Mouse (Mus musculus) liver, adult 10 weeks (tissue): ENCODE measurements around the gene Ffar4. TPM values are rescaled to one million over a fixed set of nuclear protein-coding genes. Genes with fewer than 3 reads are reported as not detected.

Experiments
- polyA plus RNA-seq: library from polyadenylated mRNA; stranded (reverse); fragments of 350-450 nt; fragmentation: Illumina TruSeq; extraction: RNeasy Lipid Tissue Mini Kit (QIAGEN cat#74804); gene quantifications from one replicate; pipeline ENCODE4 v1.2.3, GENCODE M21; 2014; ENCODE audit warnings: low read depth, low replicate concordance

The Ffar4 gene
- 0.37 TPM for polyA plus RNA-seq

DNA sequence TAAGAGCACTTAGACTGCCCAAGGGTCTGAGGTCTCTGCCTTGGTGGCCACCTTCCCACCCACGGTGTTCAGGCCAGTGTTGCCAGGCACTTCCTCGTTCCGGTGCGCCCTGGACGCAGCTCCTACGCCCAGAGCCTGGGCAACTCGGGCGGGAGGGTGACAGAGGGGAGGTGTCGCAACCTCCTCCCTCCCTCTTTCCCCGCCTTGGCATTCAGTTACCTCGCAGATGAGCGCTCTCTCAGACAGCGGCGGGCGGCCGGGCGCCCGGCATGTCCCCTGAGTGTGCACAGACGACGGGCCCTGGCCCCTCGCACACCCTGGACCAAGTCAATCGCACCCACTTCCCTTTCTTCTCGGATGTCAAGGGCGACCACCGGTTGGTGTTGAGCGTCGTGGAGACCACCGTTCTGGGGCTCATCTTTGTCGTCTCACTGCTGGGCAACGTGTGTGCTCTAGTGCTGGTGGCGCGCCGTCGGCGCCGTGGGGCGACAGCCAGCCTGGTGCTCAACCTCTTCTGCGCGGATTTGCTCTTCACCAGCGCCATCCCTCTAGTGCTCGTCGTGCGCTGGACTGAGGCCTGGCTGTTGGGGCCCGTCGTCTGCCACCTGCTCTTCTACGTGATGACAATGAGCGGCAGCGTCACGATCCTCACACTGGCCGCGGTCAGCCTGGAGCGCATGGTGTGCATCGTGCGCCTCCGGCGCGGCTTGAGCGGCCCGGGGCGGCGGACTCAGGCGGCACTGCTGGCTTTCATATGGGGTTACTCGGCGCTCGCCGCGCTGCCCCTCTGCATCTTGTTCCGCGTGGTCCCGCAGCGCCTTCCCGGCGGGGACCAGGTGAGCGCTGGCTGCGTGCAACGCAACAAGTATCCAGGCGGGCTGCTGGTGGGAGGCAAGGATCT is at the start of gene Ffar4:
Ffar4 (plus strand) TSS at position 214 of the 901 bp plus-strand sequence.

DNA sequence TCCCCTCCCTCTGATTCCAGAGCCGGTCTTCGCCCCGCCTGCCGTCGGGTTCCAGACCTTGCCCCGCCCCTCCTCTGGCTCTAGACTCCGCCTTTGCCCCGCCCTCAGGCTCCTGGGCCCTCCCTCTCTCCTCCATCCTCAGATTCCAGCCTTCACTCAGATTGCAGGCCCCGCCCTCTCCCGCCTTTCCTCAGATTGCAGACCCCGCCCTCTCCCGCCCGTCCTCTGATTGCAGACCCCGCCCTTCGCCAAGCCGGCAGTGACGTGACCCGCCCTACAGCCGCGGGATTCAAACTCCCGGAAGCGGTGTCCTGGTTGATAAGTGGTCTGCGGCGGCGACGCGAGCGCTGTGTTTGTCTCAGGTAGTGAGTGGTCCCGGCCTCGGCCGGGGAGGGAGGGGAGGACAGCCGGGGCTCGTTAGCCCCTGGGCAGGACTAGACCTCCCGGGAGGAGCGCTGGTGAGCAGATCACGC is 42.1 kb upstream of the Ffar4 start, which contains the start of gene Cep55:
Cep55 (plus strand) TSS at position 292 of the 473 bp plus-strand sequence.

DNA sequence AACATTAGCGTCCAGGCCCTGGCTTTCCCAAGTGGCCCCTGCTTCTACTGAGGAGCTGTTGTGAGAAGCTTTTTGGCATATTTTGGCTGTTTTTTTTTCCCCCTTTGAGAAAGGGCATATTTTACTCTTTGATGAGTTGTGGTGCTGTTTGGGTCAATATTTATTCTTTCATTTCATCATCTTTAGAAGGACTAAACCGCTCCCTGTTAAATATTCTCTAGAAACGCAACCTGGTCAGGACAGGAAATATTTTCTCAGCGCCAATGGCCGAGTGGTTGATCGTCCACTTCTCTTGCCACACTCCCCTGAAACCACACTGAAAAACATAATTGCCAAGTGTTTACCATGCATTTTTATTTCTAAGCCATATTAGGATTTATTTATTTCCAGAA is 28.3 kb downstream of the Ffar4 start, which contains the start of gene Rbp4:
Rbp4 (minus strand) TSS at position 63 of the 392 bp plus-strand sequence.

DNA sequence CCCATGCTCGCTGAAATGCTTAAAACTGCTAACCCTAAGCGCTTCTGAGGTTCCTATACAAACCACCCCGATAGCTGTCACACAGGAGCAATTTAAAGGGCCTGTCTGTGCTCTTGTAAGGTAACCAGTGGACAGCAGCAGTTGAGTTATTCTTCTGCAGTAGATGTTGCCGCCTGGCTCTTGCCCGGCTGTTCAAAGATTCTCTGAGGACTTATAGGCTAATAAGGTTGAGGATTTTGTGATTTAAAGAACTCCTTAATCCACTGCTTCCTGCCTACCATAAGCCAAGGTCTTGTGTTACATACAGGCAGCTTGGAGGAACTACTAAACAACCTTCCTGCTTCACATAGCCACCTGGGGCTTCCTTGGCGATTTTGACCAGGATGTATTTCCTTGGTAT is 35.6 kb downstream of the Ffar4 start, which contains the start of gene Pde6c:
Pde6c (plus strand) TSS at position 301 of the 400 bp plus-strand sequence.

Other genes with a start within 250 kb of the Ffar4 start
- 1.8 TPM for gene Myof, start 53.5 kb upstream of the Ffar4 start, polyA plus RNA-seq
- not detected for gene Cep55, start 42.1 kb upstream of the Ffar4 start, polyA plus RNA-seq
- gene Rbp4, start 28.2 kb downstream of the Ffar4 start, polyA plus RNA-seq, result 4,133 TPM
- 0.48 TPM for gene Pde6c, start 35.7 kb downstream of the Ffar4 start, polyA plus RNA-seq
- gene Fra10ac1, start 127.1 kb downstream of the Ffar4 start, polyA plus RNA-seq, result 42.4 TPM
- not detected for gene Lgi1, start 167.5 kb downstream of the Ffar4 start, polyA plus RNA-seq